Mouse (Mus musculus) lung, postnatal 4 days (tissue): ENCODE data around the gene Vmn1r210.
"Not testable (repeated sequence)": the region's sequence is repeated elsewhere in the genome, so short reads cannot be mapped to it uniquely, and the experiment has no call there.

Experiments used
- DNase-seq, 2 experiments: peaks; one replicate each; pipeline ENCODE4 v3.0.0; 2021

Gene Vmn1r210

DNA sequence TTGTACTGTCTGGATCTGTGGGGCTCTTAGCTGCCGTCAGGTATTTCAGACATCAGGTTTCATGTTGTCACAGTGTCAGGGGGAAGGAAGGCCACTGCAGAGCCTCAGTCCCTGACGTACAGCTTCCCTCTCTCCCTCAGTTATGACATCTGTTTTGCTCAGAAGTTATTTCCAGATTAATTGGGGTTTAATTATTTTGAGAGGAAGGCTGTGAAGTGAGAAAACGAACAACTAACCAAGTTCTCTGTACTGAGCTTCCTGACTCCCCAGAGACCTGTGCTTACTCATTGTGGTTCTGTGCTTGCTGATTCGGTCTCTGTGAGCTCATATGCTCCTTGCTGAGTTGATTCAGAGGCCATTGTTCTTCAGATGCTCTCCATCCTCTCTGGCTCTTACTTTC is at the start of gene Vmn1r210:
TSS of gene Vmn1r210 (minus strand) at position 101 of the 400 bp plus-strand sequence.
- DNase-seq: no peak

DNA sequence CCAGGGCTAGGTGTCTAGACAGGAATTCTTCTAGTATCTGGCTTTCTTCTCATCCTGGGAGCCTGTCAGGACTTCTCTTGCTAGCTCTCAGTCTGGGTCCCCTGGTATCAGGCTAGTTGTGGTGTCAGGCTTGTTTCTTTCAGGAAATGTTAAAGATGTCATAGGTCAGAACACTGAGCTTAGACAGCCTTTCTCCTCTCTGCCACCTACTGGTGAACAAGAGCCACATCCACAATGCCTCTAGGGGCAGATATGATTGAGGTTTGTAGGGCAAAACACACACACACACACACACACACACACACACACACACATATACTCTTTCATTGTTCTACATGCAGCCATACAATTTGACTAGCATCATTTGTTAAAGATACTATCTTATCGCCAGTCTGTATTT is 48.1 kb upstream of the Vmn1r210 start:
- no peak for DNase-seq

GRCm38 (mm10) chr13:22857461-22857860 is 26.3 kb upstream of the Vmn1r210 start, which contains the start of gene Vmn1r211:
Gene Vmn1r211, minus strand, starts transcription at chr13:22857561.
- no peak for DNase-seq

GRCm38 (mm10) chr13:22854760-22855159 is 23.6 kb upstream of the Vmn1r210 start:
- DNase-seq: no peak

DNA sequence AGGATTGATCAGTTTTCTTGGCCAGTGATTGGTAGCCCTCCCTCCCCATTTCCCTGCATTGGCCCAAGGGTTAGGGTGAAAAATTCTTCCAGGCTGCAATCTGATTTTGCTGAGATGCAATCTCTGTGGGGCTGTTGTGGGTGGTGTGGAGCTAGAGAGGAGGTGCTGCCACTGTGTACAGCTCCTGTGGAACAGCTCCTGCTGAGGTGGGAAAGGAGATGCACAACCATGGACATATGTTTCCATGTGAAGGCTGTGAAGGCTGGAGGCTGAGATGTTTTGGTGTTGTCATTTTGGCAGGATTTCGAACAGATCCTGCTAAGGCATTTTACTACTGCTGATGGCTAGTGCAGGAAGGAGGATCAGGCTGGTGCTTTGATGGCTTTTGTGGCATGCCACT is 15.7 kb upstream of the Vmn1r210 start:
- DNase-seq: no peak

GRCm38 (mm10) chr13:22844304-22844703 is 13.2 kb upstream of the Vmn1r210 start:
- DNase-seq: not testable (repeated sequence)

GRCm38 (mm10) chr13:22829395-22829794 is 1.8 kb downstream of the Vmn1r210 start:
- DNase-seq: not testable (repeated sequence)

GRCm38 (mm10) chr13:22821601-22822000 is 9.5 kb downstream of the Vmn1r210 start:
- not testable (repeated sequence) for DNase-seq

- DNase-seq: not testable (repeated sequence)
Observed at GRCm38 (mm10) chr13:22809582-22809981, 21.6 kb downstream of the Vmn1r210 start, which contains the start of gene Vmn1r209. Gene Vmn1r209, minus strand, starts transcription at chr13:22809682.

GRCm38 (mm10) chr13:22788096-22788495 is 43.1 kb downstream of the Vmn1r210 start:
- not testable (repeated sequence) for DNase-seq

DNA sequence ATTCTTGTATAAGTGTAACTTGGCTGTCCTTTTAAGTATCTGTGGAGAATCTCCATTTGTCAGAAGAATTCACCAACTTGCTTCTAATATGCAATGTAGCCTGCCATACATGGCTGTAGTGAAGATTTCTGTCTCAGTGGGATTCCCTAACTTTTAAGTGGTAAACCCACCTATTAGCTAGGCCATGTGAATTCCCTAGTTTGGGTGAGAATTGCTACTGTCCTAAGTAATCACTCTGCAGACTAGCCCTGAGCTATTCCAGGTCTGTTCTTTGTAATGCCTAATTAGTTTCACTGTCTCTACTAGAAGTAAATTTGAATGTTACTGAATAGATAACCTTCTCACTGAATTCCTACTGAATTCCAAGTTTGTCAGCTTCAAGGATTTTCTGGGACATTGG is 47.0 kb downstream of the Vmn1r210 start:
- DNase-seq: not testable (repeated sequence)

DNA sequence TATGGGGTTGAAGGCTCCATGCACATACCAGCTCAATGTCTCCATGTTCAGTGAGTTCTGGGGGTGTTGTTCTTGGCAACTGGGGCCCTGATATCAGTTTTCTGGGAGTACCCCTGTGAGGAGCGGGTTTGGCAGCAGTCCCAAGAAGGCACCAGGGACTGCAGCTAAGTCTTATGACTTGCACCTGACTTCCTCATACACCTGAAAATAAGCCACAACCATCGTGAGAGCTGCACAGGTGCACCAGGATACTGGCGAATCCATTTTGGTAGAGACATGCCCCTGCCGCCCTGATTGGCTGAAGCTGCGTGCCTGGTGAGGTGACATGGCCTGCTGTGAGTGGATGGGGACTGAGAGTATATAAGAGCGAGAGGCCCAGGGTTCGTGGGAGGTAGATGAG is 53.8 kb downstream of the Vmn1r210 start, which contains the start of gene Vmn1r208:
TSS of gene Vmn1r208 (minus strand) at position 101 of the 400 bp plus-strand sequence.
- DNase-seq: not testable (repeated sequence)
